Mouse (Mus musculus) ES-Bruce4 (cell line): Measurements from ENCODE around the gene Arrb1.

Experiments
- EP300 ChIP-seq: IDR thresholded peaks from 2 replicates; pipeline ENCODE4 v1.6.1; 2011; ENCODE audit warnings: low read depth, low read length; ENCODE audit not compliant: insufficient read depth
- POLR2A ChIP-seq: IDR thresholded peaks from one replicate; pipeline ENCODE4 v1.8.1; 2011; ENCODE audit warnings: low read length; ENCODE audit not compliant: insufficient read depth

- no peak for TF ChIP-seq POLR2A
- TF ChIP-seq EP300: peak; percentile 73; the same call in 1 of the 2 replicates
These were observed 16.2 kb upstream of the Arrb1 start for GRCm38 (mm10) chr7:99518954-99519644.
